Mouse (Mus musculus) embryonic fibroblast, embryonic 13.5 days (primary cell): Measurements from ENCODE around the gene Mucl2. TPM values are rescaled to one million over a fixed set of nuclear protein-coding genes. Genes with fewer than 3 reads are reported as not detected.
"Not testable (repeated sequence)": the region's sequence is repeated elsewhere in the genome, so short reads cannot be mapped to it uniquely, and the experiment has no call there.

Experiments
- H3K27ac ChIP-seq: 2 replicates; pipeline ENCODE4 v1.5.1; 2012; ENCODE audit warnings: low read length, control low read depth, inconsistent platforms; ENCODE audit not compliant: insufficient read depth
- H3K4me1 ChIP-seq: 2 replicates; pipeline ENCODE4 v1.6.1; 2011; ENCODE audit warnings: low read length; ENCODE audit not compliant: control insufficient read depth, insufficient read depth
- H3K4me3 ChIP-seq: 2 replicates; pipeline ENCODE4 v1.5.1; 2011; ENCODE audit warnings: mild to moderate bottlenecking, control low read depth, low read length; ENCODE audit not compliant: insufficient read depth
- CTCF ChIP-seq: IDR thresholded peaks from 2 replicates; pipeline ENCODE4 v1.5.1; 2011; ENCODE audit warnings: mild to moderate bottlenecking, control low read depth, low read length, moderate library complexity, borderline replicate concordance; ENCODE audit not compliant: insufficient read depth
- POLR2A ChIP-seq: IDR thresholded peaks from 2 replicates; pipeline ENCODE4 v1.6.1; 2011; ENCODE audit warnings: low read depth, mild to moderate bottlenecking, control low read depth, low read length, moderate library complexity
- polyA plus RNA-seq: library from polyadenylated mRNA; stranded (reverse); fragments of >200 nt; gene quantifications from 2 replicates; pipeline ENCODE4 v1.2.4, GENCODE M21; 2011; ENCODE audit warnings: low read depth; ENCODE audit not compliant: missing spikeins, insufficient read length

Gene Mucl2
- polyA plus RNA-seq: not detected in 2 replicates

GRCm38 (mm10) chr15:103899212-103899611, at the start of gene Mucl2:
Gene Mucl2, minus strand, starts transcription at chr15:103899312.
- Histone ChIP-seq H3K27ac (no peak within 1 kb of the TSS), H3K4me1 (no peaks in the 10 kb centered on the region), H3K4me3 (no peak within 1 kb of the TSS)
- TF ChIP-seq POLR2A: no peak
- no peak for TF ChIP-seq CTCF

- not testable (repeated sequence) for H3K4me1 ChIP-seq, H3K27ac ChIP-seq, H3K4me3 ChIP-seq
These were observed 13.9 kb upstream of the Mucl2 start for GRCm38 (mm10) chr15:103913061-103913460.

Other genes with a start within 250 kb of the Mucl2 start
- gene Mucl1, start 143.8 kb downstream of the Mucl2 start, polyA plus RNA-seq: not detected in 2 replicates